Mouse (Mus musculus) limb, embryonic 15.5 days (tissue): ENCODE data around the gene Samd4b. TPM values are rescaled to one million over a fixed set of nuclear protein-coding genes. Genes with fewer than 3 reads are reported as not detected.

Source experiments
- ATAC-seq: fragments of 200-750 bp; cut with Nextera tagmentation; 2 replicates; pipeline ENCODE4 v1.8.0; 2017; ENCODE audit warnings: low read depth, moderate TSS enrichment; ENCODE audit not compliant: insufficient number of reproducible peaks, low FRiP score, low TSS enrichment
- H3K27ac ChIP-seq: fragments of 300-500 bp; sonication (generic); 2 replicates; pipeline ENCODE4 v1.5.1; 2015; ENCODE audit warnings: moderate library complexity, mild to moderate bottlenecking, inconsistent platforms
- H3K27me3 ChIP-seq: fragments of 300-500 bp; sonication (generic); 2 replicates; pipeline ENCODE4 v1.6.1; 2015; ENCODE audit warnings: inconsistent platforms
- H3K36me3 ChIP-seq: fragments of 300-500 bp; sonication (generic); 2 replicates; pipeline ENCODE4 v1.6.1; 2015; ENCODE audit warnings: inconsistent platforms
- H3K4me1 ChIP-seq: fragments of 300-500 bp; sonication (generic); 2 replicates; pipeline ENCODE4 v1.6.1; 2015; ENCODE audit warnings: inconsistent platforms
- H3K4me2 ChIP-seq: fragments of 300-500 bp; sonication (generic); 2 replicates; pipeline ENCODE4 v1.6.1; 2015; ENCODE audit warnings: mild to moderate bottlenecking, inconsistent platforms
- H3K4me3 ChIP-seq: fragments of 300-500 bp; sonication (generic); 2 replicates; pipeline ENCODE4 v1.5.1; 2015; ENCODE audit warnings: mild to moderate bottlenecking, inconsistent platforms
- H3K9ac ChIP-seq: fragments of 300-500 bp; sonication (generic); 2 replicates; pipeline ENCODE4 v1.6.1; 2015; ENCODE audit warnings: inconsistent platforms
- H3K9me3 ChIP-seq: fragments of 300-500 bp; sonication (generic); 2 replicates; pipeline ENCODE4 v1.6.1; 2016; ENCODE audit warnings: inconsistent platforms
- WGBS: fragments of 180-500 bp; shearing (Covaris S2); methylation state at CpG from one replicate; pipeline ENCODE4 v1.1.7; 2015; 5-methylcytosine and 5-hydroxymethylcytosine counted together
- polyA plus RNA-seq: library from polyadenylated mRNA; unstranded; fragments of >200 nt; fragmentation: Nextera tagmentation; extraction: Ambion mirVana; gene quantifications from 2 replicates; pipeline ENCODE4 v1.2.1, GENCODE M21; 2015

The Samd4b gene
- polyA plus RNA-seq, 1 experiment from 2014 or later = 28.3 TPM

DNA sequence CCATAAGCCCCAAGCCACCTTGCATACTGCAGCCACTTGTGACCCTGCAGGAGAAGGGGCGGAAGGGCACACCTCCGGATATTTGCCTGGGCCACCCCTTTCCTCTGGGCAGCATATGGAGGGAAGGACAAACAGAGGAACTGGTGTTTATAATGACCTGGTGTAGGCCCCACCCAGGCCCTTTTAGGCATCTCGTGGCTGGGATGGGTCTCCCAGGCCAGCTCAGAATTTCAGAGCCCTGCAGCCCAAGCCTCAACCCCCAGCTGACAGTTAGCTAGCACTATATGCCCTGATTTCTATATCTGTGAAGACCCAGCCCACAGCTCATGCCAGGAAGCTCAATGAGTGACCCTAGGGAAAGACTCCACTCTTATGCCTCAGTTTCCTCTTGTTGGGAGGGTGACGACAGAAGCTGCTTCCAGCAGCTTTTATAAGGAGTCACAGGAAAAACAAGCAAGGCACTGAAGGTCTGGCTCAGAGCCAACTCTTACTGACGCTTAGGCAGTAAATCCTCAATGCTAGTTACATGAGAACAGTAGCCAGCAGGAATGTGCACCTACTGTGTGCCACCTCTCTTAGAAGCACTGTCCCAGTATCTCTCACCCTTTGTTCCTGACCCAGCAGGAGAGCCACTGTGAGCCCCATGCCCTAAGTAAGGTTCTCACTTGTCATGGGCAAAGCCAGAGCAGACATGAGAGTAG lies 26.8 kb downstream of the Samd4b start:
- Histone ChIP-seq H3K9me3 (no peaks in the 10 kb centered on the region), H3K4me2 (no peak overlapping the region; the same call in 1 of the 2 replicates)
- 31% methylated on average over 5 of the region's 5 CpGs for WGBS

DNA sequence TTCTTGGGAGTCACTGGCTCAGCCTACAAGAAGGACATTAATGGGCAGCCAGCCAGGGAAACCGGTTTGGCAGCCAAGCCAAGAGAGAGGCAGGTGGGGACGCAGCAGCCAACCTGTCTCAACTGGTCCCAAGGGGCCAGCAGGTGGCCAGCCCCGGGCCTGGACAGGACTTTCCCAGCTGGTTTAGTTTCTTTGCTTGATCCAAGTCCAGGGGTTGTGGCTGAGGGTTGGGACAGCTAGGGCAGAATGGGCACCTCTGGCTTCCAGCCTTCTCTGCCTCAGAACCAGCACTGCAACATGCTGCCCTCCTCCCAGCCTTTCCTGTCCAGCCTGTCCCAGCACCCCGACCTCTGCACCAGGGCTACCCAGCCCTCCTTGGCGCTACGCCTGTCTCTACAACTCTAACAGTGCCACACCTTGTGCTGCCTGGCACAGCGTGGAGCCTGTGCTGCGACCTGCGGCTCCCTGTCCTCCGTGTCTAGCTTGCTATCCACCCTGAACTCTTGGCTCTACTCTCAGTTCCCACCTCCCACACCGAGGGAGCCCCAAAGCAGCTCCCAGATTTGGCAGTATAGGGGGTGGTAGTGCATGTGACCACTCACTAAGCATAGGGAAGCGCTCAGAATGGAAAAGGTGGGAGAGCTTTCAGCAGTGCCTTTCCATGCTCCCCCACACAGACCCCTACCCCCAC lies 27.5 kb downstream of the Samd4b start:
- no peak for ATAC-seq
- H3K4me1 ChIP-seq = peaks cover 39% of the 10 kb centered on the region
- peaks cover 30% of the 10 kb centered on the region for H3K36me3 ChIP-seq
- WGBS = 46% methylated on average over 12 of the region's 12 CpGs
- peak overlapping the region; percentile 39 for H3K27ac ChIP-seq
- no peak overlapping the region for H3K4me3 ChIP-seq
- no peak overlapping the region for H3K9ac ChIP-seq
- no peaks in the 10 kb centered on the region for H3K27me3 ChIP-seq
- peak overlapping the region; percentile 5 for H3K4me2 ChIP-seq
- no peaks in the 10 kb centered on the region for H3K9me3 ChIP-seq

More for the DNA sequence above, 26.8 kb downstream of the Samd4b start:
- no peak for ATAC-seq
- Histone ChIP-seq H3K4me1 (peaks cover 45% of the 10 kb centered on the region), H3K36me3 (peaks cover 23% of the 10 kb centered on the region), H3K4me3 (no peak overlapping the region), H3K27me3 (no peaks in the 10 kb centered on the region), H3K27ac (peak overlapping the region; percentile 39), H3K9ac (no peak overlapping the region)

GRCm38 (mm10) chr7:28568253-28568652 lies 29.7 kb downstream of the Samd4b start:
- Histone ChIP-seq H3K27ac (no peak overlapping the region), H3K9ac (no peak overlapping the region), H3K9me3 (no peaks in the 10 kb centered on the region), H3K4me2 (no peak overlapping the region), H3K36me3 (peaks cover 52% of the 10 kb centered on the region), H3K27me3 (no peaks in the 10 kb centered on the region), H3K4me1 (peaks cover 35% of the 10 kb centered on the region), H3K4me3 (no peak overlapping the region)
- ATAC-seq = no peak

DNA sequence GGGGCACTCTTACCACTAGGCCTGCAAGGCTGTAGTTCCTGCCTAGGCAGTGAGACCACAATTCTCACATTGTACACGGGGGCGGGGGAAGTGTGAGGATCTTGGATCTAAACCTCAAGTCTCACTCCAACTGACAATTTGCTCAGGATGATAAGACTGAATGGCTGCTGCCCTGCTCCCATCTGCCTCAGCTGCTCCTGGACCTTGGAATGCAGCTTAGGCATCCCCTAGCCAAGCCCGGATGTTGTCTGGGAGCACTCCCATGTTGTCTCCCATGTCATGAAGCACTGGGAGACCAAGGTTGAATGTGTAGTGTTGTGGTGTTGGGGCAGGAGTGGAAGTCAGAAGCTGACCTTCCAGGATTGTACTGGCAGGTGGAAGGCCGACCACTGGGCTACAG lies 30.4 kb downstream of the Samd4b start:
- no peak overlapping the region for H3K4me3 ChIP-seq
- H3K27me3 ChIP-seq = no peaks in the 10 kb centered on the region
- no peaks in the 10 kb centered on the region for H3K9me3 ChIP-seq
- H3K4me2 ChIP-seq = no peak overlapping the region
- peaks cover 59% of the 10 kb centered on the region for H3K36me3 ChIP-seq
- H3K9ac ChIP-seq = no peak overlapping the region
- peaks cover 32% of the 10 kb centered on the region for H3K4me1 ChIP-seq
- WGBS = 90% methylated on average over 4 of the region's 4 CpGs
- H3K27ac ChIP-seq = no peak overlapping the region
- no peak for ATAC-seq

- Histone ChIP-seq H3K9me3 (no peaks in the 10 kb centered on the region), H3K4me3 (no peak overlapping the region), H3K27me3 (no peaks in the 10 kb centered on the region), H3K4me2 (no peak overlapping the region), H3K27ac (no peak overlapping the region), H3K4me1 (peaks cover 11% of the 10 kb centered on the region), H3K9ac (no peak overlapping the region), H3K36me3 (peaks cover 76% of the 10 kb centered on the region)
- 66% methylated on average over 5 of the region's 5 CpGs for WGBS
- no peak for ATAC-seq
Measured at GRCm38 (mm10) chr7:28565407-28565806, 32.5 kb downstream of the Samd4b start.

DNA sequence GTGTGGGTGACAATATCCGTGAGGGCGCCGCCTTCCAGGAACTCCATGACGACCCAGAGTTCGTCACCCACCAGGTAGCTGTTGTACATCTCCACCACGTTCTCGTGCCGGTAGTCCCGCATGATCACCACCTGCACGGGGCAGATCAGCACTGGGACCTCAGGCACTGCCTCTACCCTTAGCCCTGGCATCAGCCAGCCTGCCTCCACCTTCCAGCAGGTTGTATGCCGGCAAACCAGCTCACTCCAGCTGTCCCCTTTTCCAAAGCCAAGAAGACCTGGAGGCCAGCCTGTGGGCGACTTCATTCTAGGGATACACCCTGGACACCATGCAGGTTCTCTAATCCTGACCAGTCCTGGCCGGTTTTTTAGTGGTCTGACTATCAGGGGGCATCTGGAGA lies 35.0 kb downstream of the Samd4b start:
- 92% methylated on average over 13 of the region's 13 CpGs for WGBS
- Histone ChIP-seq H3K4me3 (no peak overlapping the region), H3K9ac (no peak overlapping the region), H3K4me1 (peaks cover 16% of the 10 kb centered on the region), H3K36me3 (peaks cover 91% of the 10 kb centered on the region), H3K4me2 (no peak overlapping the region), H3K9me3 (no peaks in the 10 kb centered on the region), H3K27me3 (no peaks in the 10 kb centered on the region), H3K27ac (no peak overlapping the region)
- ATAC-seq = no peak

- 91% methylated on average over 13 of the region's 13 CpGs for WGBS
- no peak for ATAC-seq
- Histone ChIP-seq H3K9ac (no peak overlapping the region), H3K27me3 (no peaks in the 10 kb centered on the region), H3K4me3 (no peak overlapping the region), H3K9me3 (no peaks in the 10 kb centered on the region), H3K4me2 (no peak overlapping the region), H3K36me3 (peaks cover 85% of the 10 kb centered on the region), H3K27ac (no peak overlapping the region), H3K4me1 (peaks cover 16% of the 10 kb centered on the region)
Measured at GRCm38 (mm10) chr7:28562371-28562770, 35.6 kb downstream of the Samd4b start.

- Histone ChIP-seq H3K27me3 (no peaks in the 10 kb centered on the region), H3K36me3 (peaks cover 81% of the 10 kb centered on the region), H3K4me1 (peaks cover 18% of the 10 kb centered on the region), H3K4me3 (no peak overlapping the region), H3K27ac (no peak overlapping the region), H3K9ac (no peak overlapping the region), H3K4me2 (no peak overlapping the region), H3K9me3 (no peaks in the 10 kb centered on the region)
- 90% methylated on average over 11 of the region's 11 CpGs for WGBS
- no peak for ATAC-seq
Measured at GRCm38 (mm10) chr7:28561967-28562366, 36.0 kb downstream of the Samd4b start.

DNA sequence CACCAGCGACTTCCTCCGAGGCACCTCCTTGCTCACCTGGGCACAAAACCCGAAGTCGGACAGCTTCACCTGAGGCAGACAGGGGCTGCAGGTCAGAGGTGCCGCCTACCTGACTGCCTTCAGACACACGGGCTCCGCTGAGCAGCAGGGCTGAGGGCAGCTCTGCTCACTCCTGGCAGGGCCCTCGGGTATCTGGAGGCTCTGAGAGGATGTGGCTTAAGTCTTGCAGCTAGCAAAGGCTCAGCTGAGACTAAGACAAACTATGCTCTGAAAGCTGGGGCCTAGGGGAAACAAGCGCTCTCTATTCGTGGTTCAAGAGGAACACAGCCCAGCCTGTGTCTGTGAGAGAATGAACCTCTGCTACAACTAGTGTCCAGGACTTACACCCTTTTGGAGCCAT lies 37.1 kb downstream of the Samd4b start:
- 92% methylated on average over 10 of the region's 10 CpGs for WGBS
- no peaks in the 10 kb centered on the region for H3K9me3 ChIP-seq
- H3K4me3 ChIP-seq = no peak overlapping the region
- no peaks in the 10 kb centered on the region for H3K27me3 ChIP-seq
- H3K27ac ChIP-seq = no peak overlapping the region
- no peak overlapping the region for H3K4me2 ChIP-seq
- no peak for ATAC-seq
- peaks cover 24% of the 10 kb centered on the region for H3K4me1 ChIP-seq
- H3K36me3 ChIP-seq = peaks cover 70% of the 10 kb centered on the region
- no peak overlapping the region for H3K9ac ChIP-seq

DNA sequence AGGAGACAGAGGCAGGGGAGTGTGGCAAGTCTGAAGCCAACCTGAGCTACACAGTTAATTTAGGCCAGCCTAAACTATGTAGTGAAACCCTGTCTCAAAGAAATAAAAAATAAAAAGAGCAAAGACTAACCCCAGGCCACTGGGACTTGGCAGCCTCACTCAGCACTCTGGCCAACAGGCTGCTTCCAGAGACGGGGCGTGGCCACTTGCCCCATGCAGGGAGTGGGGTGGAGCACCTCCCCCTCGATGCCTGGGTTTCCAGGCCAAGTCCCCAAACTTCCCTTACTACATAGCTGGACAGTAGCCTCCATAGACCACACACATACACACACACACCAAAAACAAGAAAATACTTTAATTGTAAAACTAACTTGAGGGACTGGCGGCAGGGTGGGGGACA lies 39.5 kb downstream of the Samd4b start:
- H3K9me3 ChIP-seq = no peaks in the 10 kb centered on the region
- H3K27me3 ChIP-seq = no peaks in the 10 kb centered on the region
- no peak for ATAC-seq
- H3K9ac ChIP-seq = no peak overlapping the region
- no peak overlapping the region for H3K4me3 ChIP-seq
- H3K27ac ChIP-seq = peak overlapping the region; percentile 38
- H3K4me1 ChIP-seq = peaks cover 24% of the 10 kb centered on the region
- H3K4me2 ChIP-seq = no peak overlapping the region
- H3K36me3 ChIP-seq = peaks cover 46% of the 10 kb centered on the region
- 31% methylated on average over 4 of the region's 4 CpGs for WGBS

DNA sequence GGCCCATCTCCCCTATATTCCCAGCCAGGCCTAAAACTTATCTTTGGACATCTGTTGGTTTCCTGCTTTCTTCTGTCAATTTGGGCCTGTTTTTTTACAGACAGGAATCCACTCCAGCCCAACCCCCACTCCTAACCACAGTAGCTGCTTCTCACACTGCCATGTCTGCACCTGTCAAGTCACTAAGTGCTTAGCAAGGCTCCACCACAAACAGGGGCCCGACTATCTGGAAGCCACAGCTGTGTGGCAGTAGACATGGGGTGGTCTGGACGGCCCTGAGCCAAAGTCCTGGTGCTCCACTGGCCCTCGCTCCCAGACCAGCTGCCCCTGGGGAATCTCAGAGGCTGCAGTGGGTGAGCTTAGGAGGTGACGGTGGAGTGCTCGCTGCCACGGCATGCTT lies 40.2 kb downstream of the Samd4b start:
- 68% methylated on average over 6 of the region's 6 CpGs for WGBS
- H3K4me1 ChIP-seq = peaks cover 24% of the 10 kb centered on the region
- H3K27me3 ChIP-seq = no peaks in the 10 kb centered on the region
- no peak overlapping the region for H3K9ac ChIP-seq
- H3K4me3 ChIP-seq = no peak overlapping the region
- no peak overlapping the region for H3K4me2 ChIP-seq
- H3K9me3 ChIP-seq = no peaks in the 10 kb centered on the region
- peaks cover 38% of the 10 kb centered on the region for H3K36me3 ChIP-seq
- no peak overlapping the region for H3K27ac ChIP-seq
- ATAC-seq = peak; percentile 30; the same call in 1 of the 2 replicates

DNA sequence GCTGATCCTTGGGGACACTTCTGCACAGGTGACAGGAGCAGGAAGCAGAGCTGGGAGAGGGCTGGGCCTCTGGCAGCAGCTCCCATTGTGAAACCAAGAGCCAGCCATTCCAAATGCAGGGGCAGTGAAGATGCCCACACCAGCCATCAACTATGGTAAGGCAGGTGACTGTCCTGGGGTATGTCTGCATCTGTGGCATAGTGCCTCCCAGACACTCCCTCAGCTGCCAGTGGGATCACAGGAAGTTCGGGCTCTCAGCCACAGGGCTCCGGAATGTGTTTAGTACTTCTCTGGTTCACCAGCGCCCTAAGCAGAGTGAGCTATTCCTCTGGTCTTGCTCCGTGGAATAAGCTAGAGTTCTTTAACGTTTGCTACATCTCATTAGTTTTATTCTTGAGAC lies 40.9 kb downstream of the Samd4b start:
- H3K27me3 ChIP-seq = no peaks in the 10 kb centered on the region
- peaks cover 24% of the 10 kb centered on the region for H3K4me1 ChIP-seq
- no peaks in the 10 kb centered on the region for H3K9me3 ChIP-seq
- no peak overlapping the region for H3K9ac ChIP-seq
- no peak overlapping the region for H3K4me2 ChIP-seq
- WGBS = 59% methylated on average over 5 of the region's 5 CpGs
- H3K4me3 ChIP-seq = no peak overlapping the region
- H3K27ac ChIP-seq = peak overlapping the region; percentile 27; the same call in 1 of the 2 replicates
- no peak for ATAC-seq
- H3K36me3 ChIP-seq = peaks cover 32% of the 10 kb centered on the region
